Mouse (Mus musculus): ENCODE data around the gene Ltbp1.

Ltbp1 gene

GRCm38 (mm10) chr17:75066340-75066739, 61.0 kb downstream of the Ltbp1 start:
- DNase-seq (ENCODE audit: low read depth, low spot score): no peak

DNA sequence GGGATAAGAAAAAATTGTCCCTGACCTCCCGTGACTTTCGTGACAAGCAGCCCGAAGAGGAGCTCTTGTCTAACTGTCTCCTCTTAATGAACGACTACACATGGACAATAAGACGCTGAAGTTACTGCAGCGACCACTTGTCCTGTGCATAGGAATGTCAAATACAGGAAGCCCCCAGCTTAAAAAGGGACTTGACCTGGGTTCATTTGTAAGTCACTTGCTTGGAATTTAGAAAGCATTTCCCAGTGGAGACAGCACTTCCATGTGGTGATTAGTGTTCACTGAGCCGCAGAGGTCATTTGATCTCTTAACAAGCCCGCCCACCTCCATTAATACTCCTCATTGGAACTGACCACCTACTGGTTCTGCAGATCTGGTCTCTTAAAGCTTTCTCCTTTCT, 61.9 kb downstream of the Ltbp1 start:
- no peak for DNase-seq (ENCODE audit: low read depth, low spot score)

- DNase-seq (ENCODE audit: low read depth, low spot score): no peak
Observed at GRCm38 (mm10) chr17:75069232-75069631, 63.9 kb downstream of the Ltbp1 start.

DNA sequence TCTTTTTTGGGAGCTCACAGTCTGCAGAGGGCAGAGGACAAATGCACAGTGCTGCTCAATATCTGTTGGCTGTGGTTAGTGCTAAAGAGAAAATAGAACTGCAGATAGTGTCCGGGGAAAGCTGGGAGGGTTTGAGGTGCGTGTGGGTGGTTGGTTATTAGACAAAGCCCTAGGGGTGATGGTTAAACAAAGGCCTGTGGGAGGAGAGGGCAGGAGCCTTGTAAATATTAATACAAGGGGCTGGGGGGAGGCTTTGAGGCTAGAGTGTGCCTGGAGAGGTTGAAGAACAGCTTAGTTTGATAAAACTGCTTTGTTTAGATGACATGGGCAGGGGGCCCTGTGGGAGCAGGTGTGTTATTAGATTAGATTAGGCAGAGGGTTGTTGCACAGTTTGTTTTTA, 65.8 kb downstream of the Ltbp1 start:
- DNase-seq (ENCODE audit: low read depth, low spot score): no peak

- no peak for DNase-seq (ENCODE audit: low read depth, low spot score)
Observed at GRCm38 (mm10) chr17:75071749-75072148, 66.4 kb downstream of the Ltbp1 start.

DNA sequence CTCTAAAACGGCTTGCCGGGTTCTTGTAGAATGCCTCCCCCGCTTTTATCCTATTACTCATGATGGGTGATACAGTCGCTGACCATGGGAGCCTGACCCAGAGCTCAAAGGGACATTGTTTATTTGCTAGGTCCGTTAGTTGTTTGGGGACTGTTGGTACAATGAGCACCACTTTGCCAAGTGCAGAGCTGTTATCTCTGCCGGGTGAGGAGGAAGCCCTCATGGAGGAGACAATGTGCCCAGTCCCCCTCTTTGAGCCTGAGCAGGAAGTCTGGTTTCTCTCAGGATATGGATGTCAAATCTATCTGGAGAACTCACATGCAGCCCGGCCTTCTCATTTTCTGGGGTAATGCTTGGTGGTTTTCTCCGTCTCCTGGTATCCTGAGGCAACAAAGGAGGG, 68.5 kb downstream of the Ltbp1 start:
- no peak for DNase-seq (ENCODE audit: low read depth, low spot score)

DNA sequence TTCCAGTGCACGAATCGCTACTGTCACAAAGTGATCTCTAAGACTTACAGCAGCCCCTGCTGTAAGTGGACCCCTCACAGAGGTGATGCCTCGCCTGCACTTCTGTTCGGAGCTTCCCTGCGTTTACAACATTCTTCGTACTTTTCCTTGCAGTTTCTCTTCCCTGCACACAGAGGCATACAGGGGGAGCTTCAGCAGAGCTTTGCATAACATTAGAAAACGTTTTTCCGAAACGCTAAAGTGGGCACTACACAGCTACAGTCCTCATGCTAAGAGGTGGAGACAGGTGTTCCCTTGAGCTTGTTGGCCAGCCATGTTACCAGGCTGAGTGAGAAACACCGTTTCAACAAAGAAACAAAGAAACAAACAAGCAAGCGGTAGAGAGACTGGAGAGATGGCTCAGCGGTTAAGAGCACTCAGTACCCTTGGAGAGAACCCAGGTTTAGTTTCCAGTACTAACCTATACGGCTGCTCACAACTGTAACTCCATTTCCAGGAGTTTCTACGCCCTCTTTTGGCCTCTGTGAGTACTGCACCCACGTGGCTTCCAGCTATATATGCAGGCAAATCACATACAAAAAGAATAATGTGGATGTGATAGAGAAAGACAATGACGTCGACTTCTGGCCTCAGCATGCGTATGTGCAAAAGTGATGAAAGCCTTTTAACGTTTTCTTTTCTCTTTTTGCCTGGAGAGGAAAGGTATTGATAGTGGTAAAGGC, 69.8 kb downstream of the Ltbp1 start:
- no peak for DNase-seq (ENCODE audit: low read depth, low spot score)

DNA sequence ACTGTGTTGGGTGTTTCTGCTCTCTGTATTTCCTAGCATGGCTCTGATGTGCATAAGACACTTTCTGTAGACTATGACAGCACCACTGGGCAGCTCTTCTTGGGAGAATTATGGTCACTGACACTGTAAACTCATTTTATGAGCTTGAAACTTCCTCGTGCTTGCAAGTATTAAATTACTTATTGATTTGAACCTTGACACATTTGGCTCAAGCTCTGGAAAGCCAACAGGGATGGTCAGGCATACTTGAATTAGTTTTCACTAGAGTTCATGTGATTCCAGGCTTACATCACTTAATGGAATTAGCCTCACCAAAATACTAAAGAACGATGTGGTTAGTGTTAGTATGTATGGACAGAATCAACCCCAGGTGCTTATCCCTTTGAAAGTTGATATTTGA, 76.0 kb downstream of the Ltbp1 start:
- DNase-seq (ENCODE audit: low read depth, low spot score): no peak

GRCm38 (mm10) chr17:75082449-75082848, 77.1 kb downstream of the Ltbp1 start:
- no peak for DNase-seq (ENCODE audit: low read depth, low spot score)

DNA sequence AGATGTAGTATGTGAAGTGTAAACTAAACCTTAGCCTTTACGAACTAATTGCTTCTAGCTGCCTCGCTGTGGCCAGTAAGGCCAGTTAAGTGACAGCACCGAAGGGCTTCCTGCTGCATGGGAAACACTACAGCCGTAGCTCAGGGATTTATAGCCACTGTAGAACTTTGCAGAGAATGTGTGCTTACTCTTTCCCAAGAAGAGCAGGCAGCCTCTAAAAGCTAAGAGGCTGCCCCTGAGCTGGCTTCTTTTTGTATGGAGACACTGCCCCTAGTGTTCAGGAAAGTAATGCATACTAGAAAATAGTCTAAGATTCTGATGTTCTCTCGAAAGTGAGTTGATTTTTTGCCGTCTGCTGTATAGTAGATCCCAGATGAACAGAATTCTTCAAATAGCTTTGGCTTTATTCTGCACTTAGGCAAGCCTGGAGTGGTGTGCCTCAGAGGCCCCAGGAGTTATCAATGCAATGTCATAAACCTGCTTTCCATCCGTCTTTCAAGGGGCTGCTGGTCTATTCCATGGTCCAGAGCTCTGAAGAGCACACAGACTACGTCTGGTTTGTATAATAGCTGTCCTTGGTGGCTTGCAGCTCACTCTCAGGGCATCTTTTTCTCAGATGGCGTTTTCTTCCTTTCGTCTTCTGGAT, 82.1 kb downstream of the Ltbp1 start:
- peak; percentile 33 for DNase-seq (ENCODE audit: low read depth, low spot score)

GRCm38 (mm10) chr17:75088232-75088631, 82.9 kb downstream of the Ltbp1 start:
- no peak for DNase-seq (ENCODE audit: low read depth, low spot score)

DNA sequence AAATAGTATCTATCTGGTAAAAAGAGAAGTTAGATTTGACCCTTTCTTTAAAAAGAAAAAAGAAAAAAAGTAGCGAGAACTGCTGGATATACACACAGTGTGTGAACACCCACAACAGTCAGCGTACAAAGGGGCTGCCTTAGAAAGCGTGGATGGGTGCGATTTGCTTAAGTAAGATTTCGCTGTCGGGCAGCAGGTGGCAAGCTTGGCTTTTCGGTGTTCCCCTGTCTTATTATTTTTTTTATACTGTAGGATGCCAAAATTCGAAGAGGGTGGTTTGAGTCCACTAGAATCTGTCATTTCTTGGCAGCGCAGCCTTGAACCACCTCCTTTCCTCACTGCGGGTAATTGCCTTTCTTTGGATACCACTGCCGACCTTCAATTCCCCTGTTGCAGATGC, 83.4 kb downstream of the Ltbp1 start:
- DNase-seq (ENCODE audit: low read depth, low spot score): peak; percentile 34

- no peak for DNase-seq (ENCODE audit: low read depth, low spot score)
Observed at GRCm38 (mm10) chr17:75090556-75090955, 85.2 kb downstream of the Ltbp1 start.

DNA sequence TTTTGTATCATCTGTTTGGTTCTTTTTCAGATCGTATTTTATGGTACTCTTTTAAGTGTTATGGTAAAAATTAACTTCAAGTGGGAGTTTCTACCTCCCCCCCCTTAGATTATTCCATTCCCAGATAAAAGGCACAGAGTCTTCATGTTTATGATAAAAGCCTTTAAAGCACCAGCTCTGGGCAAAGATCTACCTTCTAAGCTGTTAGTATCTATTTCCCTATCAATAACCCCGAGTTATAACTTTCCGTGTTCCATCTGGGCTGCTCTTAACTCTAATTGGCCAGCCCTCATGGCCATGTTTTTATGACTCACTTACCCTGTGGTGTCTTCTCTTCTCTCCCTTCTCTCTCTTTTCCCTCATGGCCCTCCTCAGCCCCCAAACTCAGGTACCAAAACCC, 88.2 kb downstream of the Ltbp1 start:
- DNase-seq (ENCODE audit: low read depth, low spot score): no peak

DNA sequence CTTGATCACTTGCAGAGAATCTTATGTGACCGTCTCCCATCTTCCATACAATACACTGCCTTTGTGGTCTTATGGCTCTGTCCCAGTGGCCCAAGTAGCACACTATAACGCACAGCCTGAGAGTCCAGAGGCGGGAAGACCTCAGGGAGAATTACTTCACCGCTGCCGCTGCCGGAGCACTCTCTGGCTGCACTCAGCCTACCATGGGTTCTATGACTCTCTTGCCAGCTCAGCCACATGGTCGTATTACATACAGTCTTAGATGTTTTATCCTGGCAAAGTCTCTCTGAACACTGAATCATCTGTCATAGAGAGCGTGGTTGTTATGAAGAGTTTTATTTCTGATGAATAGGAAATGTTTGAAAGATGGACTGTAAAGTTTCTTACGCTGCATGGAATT, 89.2 kb downstream of the Ltbp1 start:
- peak; percentile 38 for DNase-seq (ENCODE audit: low read depth, low spot score)

- no peak for DNase-seq (ENCODE audit: low read depth, low spot score)
Observed at GRCm38 (mm10) chr17:75096727-75097126, 91.4 kb downstream of the Ltbp1 start.

DNA sequence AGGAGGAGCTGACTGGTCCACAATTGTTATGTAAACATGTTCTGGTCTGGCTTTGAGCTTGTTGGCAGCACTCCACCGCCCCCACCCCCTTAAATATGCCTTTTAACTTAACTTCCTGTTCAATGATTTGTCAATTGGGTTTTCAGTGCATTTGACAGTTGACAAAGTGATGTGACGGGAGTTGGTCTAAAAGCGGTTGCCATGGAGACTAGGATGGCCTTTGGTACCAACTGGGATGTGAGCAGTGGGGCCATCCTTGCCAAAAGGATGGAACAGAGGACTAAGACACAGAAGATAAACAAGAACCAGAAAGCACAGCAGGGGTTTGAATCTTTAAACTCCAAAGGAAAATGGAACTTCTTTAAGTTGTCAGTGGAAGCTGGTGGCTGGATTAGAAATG, 92.0 kb downstream of the Ltbp1 start:
- no peak for DNase-seq (ENCODE audit: low read depth, low spot score)

DNA sequence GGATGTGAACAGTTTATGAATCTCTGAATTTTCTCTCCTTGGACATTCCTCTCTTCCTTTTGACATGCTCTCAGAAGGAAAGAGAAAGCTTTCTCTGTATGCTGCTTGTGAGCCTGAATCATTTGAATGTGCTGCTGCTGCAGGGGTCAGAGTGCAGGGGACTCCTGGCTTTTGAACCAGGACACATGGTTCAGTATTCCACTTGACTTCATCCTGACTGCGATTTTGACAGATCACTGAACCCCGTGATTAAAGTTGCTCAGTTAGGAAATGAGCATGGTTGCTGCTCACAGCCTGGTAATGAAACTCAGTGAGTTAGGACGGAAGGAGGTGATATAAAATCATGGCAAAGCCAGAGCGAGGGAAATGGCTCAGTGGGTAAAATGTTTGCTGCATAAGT, 95.8 kb downstream of the Ltbp1 start:
- DNase-seq (ENCODE audit: low read depth, low spot score): no peak

GRCm38 (mm10) chr17:75101994-75102393, 96.6 kb downstream of the Ltbp1 start:
- no peak for DNase-seq (ENCODE audit: low read depth, low spot score)

- no peak for DNase-seq (ENCODE audit: low read depth, low spot score)
Observed at GRCm38 (mm10) chr17:75107412-75107811, 102.0 kb downstream of the Ltbp1 start.

DNA sequence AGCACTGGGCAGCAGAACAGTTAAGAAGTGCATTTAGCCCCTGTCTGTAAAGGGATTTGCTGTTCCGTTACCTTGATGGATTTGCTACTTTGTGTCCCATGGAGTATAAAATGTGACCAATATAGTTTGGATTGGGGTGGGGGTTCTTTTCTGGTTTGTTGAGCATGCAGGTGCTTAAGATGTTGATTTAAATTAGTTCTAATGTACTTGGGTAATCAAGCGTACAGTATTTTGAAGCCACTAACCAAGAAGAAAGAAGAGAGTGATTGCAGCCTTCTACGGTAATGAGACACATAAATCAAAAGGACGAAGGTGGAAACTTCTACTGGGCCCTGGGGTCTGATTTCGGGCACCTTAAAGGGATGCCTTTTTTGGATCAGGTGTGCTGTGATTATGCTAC, 102.5 kb downstream of the Ltbp1 start:
- no peak for DNase-seq (ENCODE audit: low read depth, low spot score)

DNA sequence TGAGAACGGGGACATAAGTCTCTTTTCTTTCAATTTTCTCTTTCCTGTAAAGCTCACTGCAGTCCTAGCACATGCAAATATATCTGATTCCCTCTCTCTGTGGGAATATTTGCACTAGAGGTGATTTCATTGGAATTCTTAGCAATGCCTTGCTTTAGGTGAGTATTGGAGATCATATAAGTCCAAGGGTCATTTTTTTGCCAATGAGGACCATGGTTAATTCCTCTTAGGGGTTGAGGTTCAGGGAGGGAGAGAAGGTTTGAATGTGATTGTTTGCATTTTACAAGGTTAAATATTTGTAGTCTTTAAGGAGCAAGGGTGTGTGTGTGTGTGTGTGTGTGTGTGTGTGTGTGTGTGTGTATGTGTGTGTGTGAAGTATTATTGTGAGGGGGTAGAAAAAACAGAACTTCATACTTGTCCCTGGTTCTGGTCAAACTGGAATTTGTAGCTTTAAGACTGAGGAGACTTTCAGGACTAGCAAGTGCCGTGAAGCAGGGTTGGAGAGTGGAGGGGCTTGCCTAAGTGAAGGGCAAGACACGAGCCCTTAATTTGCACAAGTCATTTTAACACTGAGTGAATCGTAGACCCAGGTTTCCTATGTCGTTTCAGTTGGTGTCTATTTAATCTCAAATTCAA, 103.8 kb downstream of the Ltbp1 start:
- DNase-seq (ENCODE audit: low read depth, low spot score): no peak
